In the genomic region with DNA sequence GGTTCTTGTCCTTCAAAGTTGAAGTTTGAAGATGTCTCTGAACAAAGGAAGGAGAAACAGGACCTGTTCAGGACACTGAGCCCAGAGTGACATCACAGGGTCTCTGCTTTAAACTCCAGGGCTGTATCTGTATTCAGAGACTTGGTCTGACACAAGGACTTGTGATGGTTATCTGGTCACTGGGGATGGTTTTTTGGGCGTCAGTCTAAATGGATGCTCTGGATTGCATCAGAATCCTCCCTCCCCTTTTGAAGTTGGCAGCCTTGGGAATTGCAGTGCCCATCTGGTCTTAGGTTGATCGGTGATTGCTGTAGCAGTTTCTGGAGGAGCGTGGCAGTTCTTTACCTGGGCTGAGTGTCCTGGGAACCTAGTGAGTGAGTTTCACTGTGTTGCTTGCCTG, we compare ENCODE assay signal across 26 mouse cellular contexts.
"Had no signal": no experiment of that assay in that cellular context is flagged by ENCODE, and none has a peak within 500 bp of the region (broad histone marks: within the 10 kb centered on the region; RNA-seq: fewer than 3 reads in every experiment).

No protein-coding gene starts in this region.

- H3K4me3 ChIP-seq: embryonic facial prominence, embryonic 10.5 days; embryonic facial prominence, embryonic 12.5 days; embryonic facial prominence, embryonic 13.5 days; embryonic facial prominence, embryonic 15.5 days; erythroblast, embryonic 14.5 days; forebrain, embryonic 10.5 days; forebrain, embryonic 12.5 days; forebrain, embryonic 13.5 days; forebrain, embryonic 15.5 days; gastrocnemius, adult 2 months; heart, adult 2 months; heart, embryonic 10.5 days had no signal

- H3K4me1 ChIP-seq: embryonic facial prominence, embryonic 10.5 days; embryonic facial prominence, embryonic 12.5 days; embryonic facial prominence, embryonic 13.5 days; embryonic facial prominence, embryonic 15.5 days; forebrain, embryonic 10.5 days; forebrain, embryonic 12.5 days; forebrain, embryonic 13.5 days; forebrain, embryonic 15.5 days had no signal

- ATAC-seq: forebrain, embryonic 13.5 days; forebrain, embryonic 14.5 days; forebrain, embryonic 15.5 days; forebrain, embryonic 16.5 days; forebrain, postnatal 0 days had no signal

- H3K27ac ChIP-seq: embryonic facial prominence, embryonic 10.5 days; embryonic facial prominence, embryonic 12.5 days; embryonic facial prominence, embryonic 13.5 days; embryonic facial prominence, embryonic 15.5 days; forebrain, embryonic 10.5 days; forebrain, embryonic 12.5 days; forebrain, embryonic 13.5 days; forebrain, embryonic 15.5 days; gastrocnemius, adult 2 months; heart, adult 2 months; heart, embryonic 10.5 days had no signal

- DNase-seq: cerebellum, adult 9-10 months; cerebellum, adult 9-11 months; cerebellum, postnatal 10 days; cerebellum, postnatal 14 days; cerebellum, postnatal 25 days; cerebellum, postnatal 36 days; forebrain, postnatal 0 days; gastrocnemius, adult 2 months; gastrocnemius, postnatal 10 days; gastrocnemius, postnatal 14 days; gastrocnemius, postnatal 25 days; gastrocnemius, postnatal 36 days; heart, adult 18-20 months; heart, adult 2 months had no signal
